Mouse (Mus musculus): Measurements from ENCODE around the gene Exoc3l.

DNA sequence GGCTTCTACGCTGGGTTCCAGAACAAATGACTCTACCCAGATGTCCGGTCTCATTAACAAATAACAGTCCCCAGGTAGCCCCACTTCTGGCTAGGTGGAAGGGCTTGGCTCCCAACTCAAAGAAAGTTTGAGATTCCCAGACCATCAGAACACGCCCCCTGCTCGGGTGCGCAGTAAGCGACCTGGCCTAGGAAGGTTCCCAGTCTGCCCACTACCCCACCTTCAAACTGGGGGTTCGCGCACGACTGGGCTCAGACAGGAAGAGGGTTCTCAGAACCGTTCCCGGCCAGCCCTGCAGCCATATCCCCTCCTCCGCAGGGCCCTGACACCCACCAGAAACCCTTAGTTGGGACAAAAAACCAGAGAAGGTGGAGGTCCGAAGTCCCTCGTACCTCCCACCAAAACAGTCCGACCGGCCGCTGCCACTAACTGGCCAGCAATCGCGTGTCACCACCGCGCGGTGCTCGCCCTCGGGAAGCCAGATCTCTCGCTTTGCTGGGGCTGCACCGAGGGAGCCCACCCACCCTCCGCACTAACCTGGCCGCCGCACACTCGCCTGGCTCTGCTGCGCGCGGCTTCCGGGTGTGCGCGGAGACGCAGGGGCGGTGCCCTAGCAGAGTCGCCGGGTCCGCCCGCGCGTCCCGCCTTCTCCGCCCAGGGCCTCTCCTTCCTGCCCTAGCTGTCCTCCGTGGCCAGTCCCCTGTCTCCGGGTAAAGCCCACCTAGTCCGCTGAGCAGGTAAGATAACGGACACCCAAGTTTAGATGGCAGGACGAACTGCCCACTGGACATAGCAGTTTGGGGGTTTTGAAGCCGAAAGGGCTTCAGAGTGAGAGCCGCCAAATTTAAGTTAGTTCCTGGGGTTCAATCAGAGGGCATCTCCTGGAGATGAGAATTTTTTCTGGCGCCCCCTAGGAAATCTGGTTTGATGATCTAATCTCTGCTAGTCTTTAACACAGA is 31.6 kb downstream of the Exoc3l start, which contains the start of the genes Tradd and Fbxl8:
- TF ChIP-seq CTCF (IDR thresholded peaks at IDR 0.05; ENCODE audit: low read depth), result 0 out of 2 replicates have a peak, but pooled peaks have one; percentile 10
- TF ChIP-seq EP300 (optimal IDR thresholded peaks at IDR 0.05), result no peak

Data from stomach, postnatal 0 days (tissue).